Mouse (Mus musculus) kidney, adult 9 months (tissue): ENCODE measurements around the gene Madd.
A peak's percentile ranks its signal among the peaks of the same experiment; 100 is the strongest.
"Not testable (repeated sequence)": the region's sequence is repeated elsewhere in the genome, so short reads cannot be mapped to it uniquely, and the experiment has no call there.

ENCODE experiments used
- DNase-seq: peaks from one replicate; pipeline ENCODE4 v3.0.0; 2022

The Madd gene

GRCm38 (mm10) chr2:91121497-91121896 is 62.1 kb downstream of the Madd start:
- DNase-seq: no peak

GRCm38 (mm10) chr2:91121011-91121410 is 62.6 kb downstream of the Madd start:
- DNase-seq: no peak

GRCm38 (mm10) chr2:91120261-91120671 is 63.4 kb downstream of the Madd start:
- no peak for DNase-seq

GRCm38 (mm10) chr2:91119551-91119950 is 64.1 kb downstream of the Madd start:
- no peak for DNase-seq

- DNase-seq: no peak
Measured at GRCm38 (mm10) chr2:91119061-91119460, 64.6 kb downstream of the Madd start.

GRCm38 (mm10) chr2:91118647-91119046 is 65.0 kb downstream of the Madd start:
- no peak for DNase-seq

- no peak for DNase-seq
Measured at GRCm38 (mm10) chr2:91117585-91118275, 65.9 kb downstream of the Madd start, which contains the start of gene Mybpc3. Gene Mybpc3, plus strand, starts transcription at chr2:91118144.

- DNase-seq: no peak
Measured at GRCm38 (mm10) chr2:91116842-91117241, 66.8 kb downstream of the Madd start.

GRCm38 (mm10) chr2:91115578-91115970 is 68.1 kb downstream of the Madd start:
- no peak for DNase-seq

- peak; percentile 98 for DNase-seq
Measured at GRCm38 (mm10) chr2:91114781-91115577, 68.7 kb downstream of the Madd start.

GRCm38 (mm10) chr2:91113852-91114251 is 69.8 kb downstream of the Madd start:
- no peak for DNase-seq

GRCm38 (mm10) chr2:91113334-91113733 is 70.3 kb downstream of the Madd start:
- DNase-seq: no peak

- peak; percentile 56 for DNase-seq
Measured at GRCm38 (mm10) chr2:91112491-91112890, 71.1 kb downstream of the Madd start.

- not testable (repeated sequence) for DNase-seq
Measured at GRCm38 (mm10) chr2:91111832-91112231, 71.8 kb downstream of the Madd start.

- no peak for DNase-seq
Measured at GRCm38 (mm10) chr2:91110429-91110828, 73.2 kb downstream of the Madd start.

GRCm38 (mm10) chr2:91109807-91110385 is 73.7 kb downstream of the Madd start:
- no peak for DNase-seq

GRCm38 (mm10) chr2:91109241-91109640 is 74.4 kb downstream of the Madd start:
- no peak for DNase-seq

- DNase-seq: no peak
Measured at GRCm38 (mm10) chr2:91108156-91108555, 75.5 kb downstream of the Madd start.

- peak; percentile 92 for DNase-seq
Measured at GRCm38 (mm10) chr2:91101124-91101740, 82.4 kb downstream of the Madd start.

GRCm38 (mm10) chr2:91098156-91098555 is 85.5 kb downstream of the Madd start:
- no peak for DNase-seq

GRCm38 (mm10) chr2:91097015-91097414 is 86.6 kb downstream of the Madd start:
- DNase-seq: no peak

- DNase-seq: no peak
Measured at GRCm38 (mm10) chr2:91096524-91096923, 87.1 kb downstream of the Madd start.

GRCm38 (mm10) chr2:91090827-91091226 is 92.8 kb downstream of the Madd start:
- no peak for DNase-seq
